Mouse (Mus musculus) effector memory CD4-positive, alpha-beta T cell, adult 7 months (primary cell): ENCODE data around the gene Calcoco1. TPM values are rescaled to one million over a fixed set of nuclear protein-coding genes. Genes with fewer than 3 reads are reported as not detected.

ENCODE experiments used
- polyA plus RNA-seq: library from polyadenylated mRNA; unstranded; fragments of 100-300 nt; shearing (Covaris generic); gene quantifications from one replicate; pipeline ENCODE4 v1.2.1, GENCODE M21; 2017

Calcoco1 gene
- polyA plus RNA-seq: 19.1 TPM

GRCm38 (mm10) chr15:102721980-102722475 is at the start of gene Calcoco1:
Gene Calcoco1 (minus strand): TSS chr15:102722178.

DNA sequence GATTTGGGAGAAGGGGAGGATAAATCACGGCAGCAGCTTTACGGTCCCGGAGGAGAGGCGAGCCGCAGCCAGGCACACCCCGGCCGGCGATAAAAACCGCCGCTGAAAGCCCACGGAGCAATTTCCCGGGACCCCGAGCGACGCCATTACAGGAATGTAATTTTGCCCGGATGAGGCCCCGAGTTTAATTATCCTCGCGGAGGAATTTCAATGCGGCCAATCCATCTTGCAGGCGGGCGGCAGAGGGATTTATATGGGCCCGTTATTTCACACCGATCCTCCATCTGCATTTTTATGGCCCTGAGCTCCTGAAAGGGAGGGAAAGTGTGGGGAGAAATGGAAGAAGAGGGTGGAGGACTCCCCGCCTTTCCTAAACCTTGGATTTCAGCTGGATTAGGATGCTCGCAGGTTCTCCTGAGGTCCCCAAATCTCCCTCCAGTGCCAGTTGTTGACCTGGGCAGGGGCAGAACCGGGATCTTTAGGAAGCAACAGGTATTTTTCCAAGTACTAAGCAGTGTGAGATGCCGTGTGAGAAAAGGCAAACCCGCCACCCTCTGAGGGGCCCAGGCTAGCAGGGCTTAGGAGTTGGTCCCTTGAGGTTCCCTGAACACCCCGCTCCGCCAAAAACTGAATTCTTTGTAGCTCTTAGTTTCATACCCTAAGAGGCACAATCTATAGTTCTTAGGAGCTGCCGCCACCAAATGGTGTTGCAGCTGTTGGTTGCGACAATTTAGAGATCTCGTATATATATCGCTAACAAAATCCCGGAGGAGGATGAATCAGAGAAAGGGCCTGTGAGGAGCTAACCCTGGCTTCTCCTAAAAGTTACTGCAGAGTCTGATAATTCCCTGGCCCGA is 49.5 kb downstream of the Calcoco1 start, which contains the start of gene Atp5g2:
TSS of gene Atp5g2 (minus strand) at position 138 of the 857 bp plus-strand sequence.

Other genes starting within 250 kb of the Calcoco1 start
- gene Gm10337, start 218.5 kb downstream of the Calcoco1 start, polyA plus RNA-seq: not detected
- 6.5 TPM for gene Map3k12, start 205.1 kb downstream of the Calcoco1 start, polyA plus RNA-seq
- gene Tarbp2, start 204.0 kb downstream of the Calcoco1 start, polyA plus RNA-seq: 56.5 TPM
- gene Npff, start 197.2 kb downstream of the Calcoco1 start, polyA plus RNA-seq: 1.7 TPM
- gene Gm28047, start 97.1 kb downstream of the Calcoco1 start, polyA plus RNA-seq: not detected
- 30.2 TPM for gene Atf7, start 96.7 kb downstream of the Calcoco1 start, polyA plus RNA-seq
- gene Atp5g2, start 49.8 kb downstream of the Calcoco1 start, polyA plus RNA-seq: 13.8 TPM
- 0.15 TPM for gene Hoxc13, start 198.9 kb upstream of the Calcoco1 start, polyA plus RNA-seq
- not detected for gene Hoxc12, start 214.6 kb upstream of the Calcoco1 start, polyA plus RNA-seq
- gene Hoxc11, start 232.2 kb upstream of the Calcoco1 start, polyA plus RNA-seq: not detected
- gene Hoxc10, start 244.6 kb upstream of the Calcoco1 start, polyA plus RNA-seq: 0.20 TPM
- gene Hoxc5, start 245.3 kb upstream of the Calcoco1 start, polyA plus RNA-seq: not detected